Mouse (Mus musculus): ENCODE data around the gene Camk1g.

GRCm38 (mm10) chr1:193369091-193369490, 1.0 kb downstream of the Camk1g start:
- TF ChIP-seq POLR2A (IDR thresholded peaks at IDR 0.05; ENCODE audit: insufficient read depth, low read depth, low read length) (no peak), CTCF (IDR thresholded peaks at IDR 0.05) (no peak)

Measured in heart, adult 2 months (tissue).